Mouse (Mus musculus): Measurements from ENCODE around the gene Gm12886.

The Gm12886 gene

DNA sequence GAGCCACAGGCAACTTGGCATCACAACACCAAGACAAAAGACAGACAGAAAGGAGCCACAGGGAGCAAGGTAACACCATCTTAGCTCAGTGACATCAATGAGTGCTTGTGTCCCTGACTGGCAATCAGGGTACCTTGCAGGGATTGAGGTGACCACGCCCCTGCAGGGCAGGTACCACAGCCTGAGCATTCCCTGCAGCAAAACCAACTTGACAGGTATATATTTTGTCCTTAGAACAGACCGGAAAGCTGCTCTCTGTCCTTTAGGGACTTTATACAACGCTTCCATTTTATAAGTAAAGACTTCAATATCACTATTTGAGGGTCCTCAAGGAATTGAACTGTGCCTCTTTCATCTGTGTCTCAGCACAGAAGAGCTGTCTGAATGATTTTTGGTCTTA, at the start of gene Gm12886:
Gm12886 (minus strand) TSS at position 101 of the 400 bp plus-strand sequence.
- DNase-seq (ENCODE audit: low spot score in 2 of 2) = no peak
